Mouse (Mus musculus): Measurements from ENCODE around the gene Commd1. TPM values are rescaled to one million over a fixed set of nuclear protein-coding genes. Genes with fewer than 3 reads are reported as not detected.

The Commd1 gene
- polyA plus RNA-seq, 1 experiment from 2014 or later = 282 TPM

- H3K27ac ChIP-seq = no peak overlapping the region
- no peaks in the 10 kb centered on the region for H3K4me1 ChIP-seq (replicated peaks; ENCODE audit: control insufficient read depth, insufficient read depth, low read length)
- H3K36me3 ChIP-seq (replicated peaks; ENCODE audit: control insufficient read depth, insufficient read depth) = no peaks in the 10 kb centered on the region
- H3K9me3 ChIP-seq (ENCODE audit: control insufficient read depth, low read length) = no peaks in the 10 kb centered on the region
- no peak overlapping the region for H3K9ac ChIP-seq
- H3K4me2 ChIP-seq (replicated peaks) = no peak overlapping the region
- 70% methylated on average over 8 of the region's 8 CpGs for WGBS
- no peak overlapping the region for H3K4me3 ChIP-seq (replicated peaks; ENCODE audit: low read length)
- DNase-seq (ENCODE audit: low spot score) (no peak), ATAC-seq (ENCODE audit: low FRiP score) (no peak)
- no peaks in the 10 kb centered on the region for H3K27me3 ChIP-seq (ENCODE audit: control insufficient read depth, insufficient read depth, low read length)
These were observed 134.2 kb downstream of the Commd1 start for GRCm38 (mm10) chr11:22847732-22848648.

GRCm38 (mm10) chr11:22846960-22847731 is 135.0 kb downstream of the Commd1 start:
- Histone ChIP-seq H3K27me3 (ENCODE audit: control insufficient read depth, insufficient read depth, low read length) (no peaks in the 10 kb centered on the region), H3K9me3 (ENCODE audit: control insufficient read depth, low read length) (no peaks in the 10 kb centered on the region), H3K4me1 (replicated peaks; ENCODE audit: control insufficient read depth, insufficient read depth, low read length) (no peaks in the 10 kb centered on the region), H3K27ac (no peak overlapping the region), H3K4me2 (replicated peaks) (no peak overlapping the region), H3K4me3 (replicated peaks; ENCODE audit: low read length) (no peak overlapping the region), H3K36me3 (replicated peaks; ENCODE audit: control insufficient read depth, insufficient read depth) (no peaks in the 10 kb centered on the region), H3K9ac (no peak overlapping the region)
- 73% methylated on average over 8 of the region's 8 CpGs for WGBS
- ATAC-seq (ENCODE audit: low FRiP score) (no peak), DNase-seq (ENCODE audit: low spot score) (no peak)

Other genes with a start within 250 kb of the Commd1 start
- gene B3gnt2, start 121.4 kb downstream of the Commd1 start, polyA plus RNA-seq (2014; fragmentation: Nextera tagmentation; extraction: Ambion mirVana) = 2.3 and 4.6 TPM in 2 replicates
- gene Zrsr1, start 10.4 kb downstream of the Commd1 start, polyA plus RNA-seq (2014; fragmentation: Nextera tagmentation; extraction: Ambion mirVana) = 8.2 and 8.5 TPM in 2 replicates
- gene Gm28048, start 292 bp downstream of the Commd1 start, polyA plus RNA-seq (2014; fragmentation: Nextera tagmentation; extraction: Ambion mirVana) = 3.2 and 4.3 TPM in 2 replicates
- gene Cct4, start 8.1 kb upstream of the Commd1 start, polyA plus RNA-seq (2014; fragmentation: Nextera tagmentation; extraction: Ambion mirVana) = 317 and 326 TPM in 2 replicates
- 5.7 and 9.0 TPM in 2 replicates for gene Fam161a, start 25.1 kb upstream of the Commd1 start, polyA plus RNA-seq (2014; fragmentation: Nextera tagmentation; extraction: Ambion mirVana)

Data from hindbrain, embryonic 14.5 days (tissue).